Mouse (Mus musculus) olfactory bulb, adult 2 months (tissue): ENCODE measurements around the gene Dgat2.

Experiments used
- CTCF ChIP-seq: fragments of 200-500 bp; IDR thresholded peaks from 2 replicates; pipeline ENCODE4 v1.5.1; 2012; ENCODE audit warnings: low read depth, mild to moderate bottlenecking, low read length, moderate library complexity; ENCODE audit not compliant: insufficient read depth
- POLR2A ChIP-seq: fragments of 200-500 bp; IDR thresholded peaks from 2 replicates; pipeline ENCODE4 v1.6.1; 2012; ENCODE audit warnings: mild to moderate bottlenecking, low read depth, low read length, moderate library complexity; ENCODE audit not compliant: insufficient read depth

GRCm38 (mm10) chr7:99193926-99194325 lies 11.4 kb upstream of the Dgat2 start:
- TF ChIP-seq CTCF (no peak), POLR2A (no peak)
